Mouse (Mus musculus) gastrocnemius, postnatal 36 days (tissue): ENCODE measurements at regions not wholly inside any gene's neighbourhood (a gene's known extent, or its start where the extent isn't known, plus 50 kb on each side); places are given as distances from the start of the nearest gene placed in this dataset.

Source experiments
- DNase-seq, 2 experiments: peaks; one replicate each; pipeline ENCODE4 v3.0.0; 2022
- intact Hi-C: fragments of 180-260 bp; cut with DNase I; formaldehyde crosslinking; loops from one replicate; pipeline ENCODE4 v1.15.1; 2025

GRCm38 (mm10) chr1:183504103-183504841 is 86.3 kb downstream of the Hhipl2 start:
- intact Hi-C loops = no loop called here
- DNase-seq = no peak

GRCm38 (mm10) chr1:183507893-183508292 is 89.9 kb downstream of the Hhipl2 start:
- intact Hi-C loops = no loop called here
- no peak for DNase-seq

- no peak for DNase-seq
- intact Hi-C loops = no loop called here
These were observed 92.7 kb downstream of the Hhipl2 start for GRCm38 (mm10) chr1:183510759-183511158.

GRCm38 (mm10) chr1:183513876-183514275 is 95.9 kb downstream of the Hhipl2 start:
- no peak for DNase-seq
- intact Hi-C loops = no loop called here

GRCm38 (mm10) chr1:183514281-183514983 is 96.4 kb downstream of the Hhipl2 start:
- no peak for DNase-seq
- intact Hi-C loops = no loop called here

- intact Hi-C loops = no loop called here
- no peak for DNase-seq
These were observed 96.9 kb downstream of the Hhipl2 start for GRCm38 (mm10) chr1:183514984-183515287.

GRCm38 (mm10) chr1:183516167-183516566 is 98.2 kb downstream of the Hhipl2 start:
- intact Hi-C loops = no loop called here

GRCm38 (mm10) chr1:183517236-183517635 is 99.2 kb downstream of the Hhipl2 start:
- DNase-seq = no peak
- intact Hi-C loops = no loop called here

More at GRCm38 (mm10) chr1:183516167-183516566, 98.2 kb downstream of the Hhipl2 start:
- DNase-seq = no peak

- no peak for DNase-seq
- intact Hi-C loops = no loop called here
These were observed 103.6 kb downstream of the Hhipl2 start for GRCm38 (mm10) chr1:183521569-183521968.

- intact Hi-C loops = no loop called here
- DNase-seq = no peak
These were observed 115.4 kb downstream of the Hhipl2 start for GRCm38 (mm10) chr1:183533386-183533785.

- intact Hi-C loops = no loop called here
- no peak for DNase-seq
These were observed 130.9 kb downstream of the Hhipl2 start for GRCm38 (mm10) chr1:183548752-183549387.

GRCm38 (mm10) chr1:183552617-183553016 is 134.6 kb downstream of the Hhipl2 start:
- intact Hi-C loops = no loop called here
- DNase-seq = no peak

GRCm38 (mm10) chr1:183553219-183553618 is 135.2 kb downstream of the Hhipl2 start:
- DNase-seq = no peak
- intact Hi-C loops = no loop called here

GRCm38 (mm10) chr1:183562853-183563252 is 144.8 kb downstream of the Hhipl2 start:
- intact Hi-C loops = no loop called here

GRCm38 (mm10) chr1:183573621-183574585 is 155.9 kb downstream of the Hhipl2 start:
- DNase-seq = no peak
- intact Hi-C loops = no loop called here

More at GRCm38 (mm10) chr1:183562853-183563252, 144.8 kb downstream of the Hhipl2 start:
- no peak for DNase-seq

- intact Hi-C loops = no loop called here
- DNase-seq = no peak
These were observed 166.8 kb downstream of the Hhipl2 start for GRCm38 (mm10) chr1:183584861-183585260.

- DNase-seq = no peak
- intact Hi-C loops = no loop called here
These were observed 168.4 kb downstream of the Hhipl2 start for GRCm38 (mm10) chr1:183586406-183586805.

- intact Hi-C loops = no loop called here
- DNase-seq = no peak
These were observed 177.3 kb downstream of the Hhipl2 start for GRCm38 (mm10) chr1:183595306-183595705.

GRCm38 (mm10) chr1:183600466-183600865 is 182.5 kb downstream of the Hhipl2 start:
- intact Hi-C loops = no loop called here
- no peak for DNase-seq

GRCm38 (mm10) chr1:183611966-183612694 is 194.1 kb downstream of the Hhipl2 start:
- DNase-seq = no peak
- intact Hi-C loops = no loop called here
